Mouse (Mus musculus) embryonic facial prominence, embryonic 14.5 days (tissue): ENCODE measurements around the gene Tox3. TPM values are rescaled to one million over a fixed set of nuclear protein-coding genes. Genes with fewer than 3 reads are reported as not detected.

Experiments used
- ATAC-seq: fragments of 200-750 bp; cut with Nextera tagmentation; 2 replicates; pipeline ENCODE4 v1.8.0; 2017; ENCODE audit warnings: low read depth, moderate number of reproducible peaks, moderate TSS enrichment
- DNase-seq: peaks from one replicate; pipeline ENCODE4 v3.0.0-alpha.2; 2015; ENCODE audit warnings: low spot score
- H3K27ac ChIP-seq: fragments of 300-500 bp; sonication (generic); replicated peaks from 2 replicates; pipeline ENCODE4 v1.5.1; 2014; ENCODE audit warnings: low read depth, mild to moderate bottlenecking, low read length, moderate library complexity
- H3K27me3 ChIP-seq: fragments of 300-500 bp; sonication (generic); replicated peaks from 2 replicates; pipeline ENCODE4 v1.6.1; 2014; ENCODE audit warnings: low read length; ENCODE audit not compliant: control insufficient read depth, insufficient read depth
- H3K36me3 ChIP-seq: fragments of 300-500 bp; sonication (generic); 2 replicates; pipeline ENCODE4 v1.6.1; 2014; ENCODE audit warnings: low read length, mixed read lengths; ENCODE audit not compliant: control insufficient read depth, insufficient read depth
- H3K4me1 ChIP-seq: fragments of 300-500 bp; sonication (generic); 2 replicates; pipeline ENCODE4 v1.6.1; 2014; ENCODE audit warnings: antibody characterized with exemption, low read length; ENCODE audit not compliant: control insufficient read depth, insufficient read depth
- H3K4me2 ChIP-seq: fragments of 300-500 bp; sonication (generic); 2 replicates; pipeline ENCODE4 v1.6.1; 2014; ENCODE audit warnings: low read depth, mild to moderate bottlenecking, low read length, moderate library complexity, mixed read lengths
- H3K4me3 ChIP-seq: fragments of 300-500 bp; sonication (generic); 2 replicates; pipeline ENCODE4 v1.5.1; 2014; ENCODE audit warnings: low read depth, mild to moderate bottlenecking, low read length
- H3K9ac ChIP-seq: fragments of 300-500 bp; sonication (generic); 2 replicates; pipeline ENCODE4 v1.6.1; 2014; ENCODE audit warnings: low read depth, mild to moderate bottlenecking, low read length, moderate library complexity, mixed read lengths
- H3K9me3 ChIP-seq: fragments of 300-500 bp; sonication (generic); 2 replicates; pipeline ENCODE4 v1.6.1; 2016; ENCODE audit warnings: low read length; ENCODE audit not compliant: control insufficient read depth
- WGBS: fragments of 180-500 bp; shearing (Covaris S2); extraction: QIAGEN DNeasy Blood & Tissue Kit; methylation state at CpG from one replicate; pipeline ENCODE4 v1.1.7; 2014; 5-methylcytosine and 5-hydroxymethylcytosine counted together
- polyA plus RNA-seq: library from polyadenylated mRNA; unstranded; fragments of >200 nt; fragmentation: Nextera tagmentation; extraction: Ambion mirVana; gene quantifications from 2 replicates; pipeline ENCODE4 v1.2.1, GENCODE M21; 2014

Gene Tox3
- polyA plus RNA-seq, 1 experiment from 2014 or later, result 4.9 TPM

DNA sequence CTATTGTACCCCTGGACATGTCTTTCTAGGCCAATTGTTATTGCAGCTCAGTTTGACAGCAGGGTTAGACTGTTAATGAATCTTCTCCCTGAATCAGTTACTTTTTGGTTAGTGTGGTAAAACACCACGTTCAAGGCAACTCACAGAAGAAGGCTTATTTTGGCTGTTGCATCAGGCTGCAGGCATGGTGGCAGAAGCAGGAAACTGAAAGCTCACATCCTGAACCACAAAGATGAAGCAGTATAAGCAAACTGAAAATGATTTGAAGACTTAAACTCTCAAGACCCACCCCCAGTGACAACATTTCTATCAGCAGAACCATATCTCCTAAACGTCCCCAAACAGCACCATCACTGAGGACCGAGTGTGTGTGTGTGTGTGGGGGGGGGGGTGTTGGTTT is 8.6 kb upstream of the Tox3 start:
- no peak for DNase-seq

DNA sequence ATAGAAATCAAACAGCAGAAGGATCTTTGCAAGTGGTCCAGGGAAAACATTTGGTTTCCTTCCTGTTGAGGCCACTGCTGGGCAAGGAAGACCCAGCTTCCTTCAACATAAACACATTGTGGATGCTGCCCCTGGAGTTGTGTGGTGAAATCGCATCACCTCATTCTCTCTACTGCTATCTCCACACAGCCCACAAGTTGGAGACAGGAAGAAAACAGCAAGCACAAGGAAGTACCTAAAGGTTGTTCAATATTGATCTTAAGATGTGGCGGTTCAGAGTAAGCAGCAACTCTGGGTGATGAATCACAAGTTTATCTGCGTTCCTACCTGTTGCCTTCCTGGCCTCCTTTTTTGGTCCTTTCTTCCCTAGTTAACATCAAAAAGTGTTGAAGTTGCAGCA is 6.6 kb upstream of the Tox3 start:
- no peaks in the 10 kb centered on the region for H3K27me3 ChIP-seq
- H3K4me1 ChIP-seq, result no peaks in the 10 kb centered on the region
- WGBS, result 84% methylated on average over 3 of the region's 3 CpGs
- H3K9me3 ChIP-seq, result no peaks in the 10 kb centered on the region
- DNase-seq, result no peak
- H3K4me3 ChIP-seq, result no peak overlapping the region
- H3K27ac ChIP-seq, result no peak overlapping the region
- H3K4me2 ChIP-seq, result no peak overlapping the region
- no peak overlapping the region for H3K9ac ChIP-seq
- no peak for ATAC-seq
- no peaks in the 10 kb centered on the region for H3K36me3 ChIP-seq

More for the DNA sequence above, 8.6 kb upstream of the Tox3 start:
- H3K27me3 ChIP-seq, result no peaks in the 10 kb centered on the region
- H3K9ac ChIP-seq, result no peak overlapping the region
- no peak overlapping the region for H3K4me2 ChIP-seq
- no peak overlapping the region for H3K27ac ChIP-seq
- ATAC-seq, result no peak
- 74% methylated on average over 3 of the region's 3 CpGs for WGBS
- no peak overlapping the region for H3K4me3 ChIP-seq
- no peaks in the 10 kb centered on the region for H3K36me3 ChIP-seq
- H3K9me3 ChIP-seq, result no peaks in the 10 kb centered on the region
- H3K4me1 ChIP-seq, result no peaks in the 10 kb centered on the region

DNA sequence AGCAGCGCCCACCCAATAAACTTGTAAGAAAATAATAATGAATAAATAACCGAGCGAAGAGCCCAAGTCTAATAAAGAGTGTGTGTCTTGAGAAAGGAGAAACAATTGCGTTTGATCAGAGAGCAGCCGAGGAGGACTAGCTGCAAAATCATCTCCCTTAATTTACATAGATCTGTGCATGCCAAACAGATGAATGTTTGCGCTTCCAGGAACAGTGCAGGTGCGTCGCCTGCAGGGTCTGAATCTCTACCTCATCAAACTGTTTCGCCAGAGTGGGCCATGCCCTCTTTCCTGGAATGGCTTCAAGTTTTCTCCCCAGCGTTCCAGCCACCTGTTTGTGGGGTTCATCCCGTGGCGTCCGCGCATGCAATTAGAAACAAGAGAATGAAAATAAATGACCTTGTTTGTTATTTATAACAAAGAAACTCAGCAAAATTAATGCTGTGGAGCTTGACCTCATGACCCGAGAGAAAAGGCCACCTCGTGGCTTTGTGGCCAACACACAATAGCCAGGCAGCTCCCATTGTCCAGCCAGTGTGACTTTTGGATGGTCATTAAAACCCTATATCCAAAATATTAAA is 5.9 kb upstream of the Tox3 start:
- peak; percentile 7 for DNase-seq
- Histone ChIP-seq H3K27ac (no peak overlapping the region), H3K9me3 (no peaks in the 10 kb centered on the region), H3K4me1 (no peaks in the 10 kb centered on the region), H3K9ac (no peak overlapping the region), H3K27me3 (no peaks in the 10 kb centered on the region), H3K4me2 (no peak overlapping the region), H3K36me3 (no peaks in the 10 kb centered on the region), H3K4me3 (no peak overlapping the region)
- WGBS, result 60% methylated on average over 16 of the region's 16 CpGs
- no peak for ATAC-seq

DNA sequence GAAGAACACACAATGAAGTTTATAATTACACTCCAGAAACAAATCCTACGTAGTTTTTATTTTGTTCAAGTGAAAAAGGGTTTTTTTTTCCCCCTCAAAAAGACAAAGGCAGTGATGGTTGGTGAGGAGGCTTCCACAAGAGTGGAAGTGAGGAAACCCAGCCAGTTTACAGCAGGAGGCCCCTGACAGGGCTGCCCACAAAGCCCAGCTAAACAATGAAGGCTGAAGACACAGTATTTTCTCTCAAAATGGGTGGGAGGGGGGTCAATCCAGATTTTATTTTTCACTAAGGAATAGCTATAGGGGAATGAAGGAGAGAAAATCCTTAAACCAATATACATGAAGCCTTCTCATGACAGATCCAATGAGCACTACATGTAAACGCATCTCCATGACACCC is 5.4 kb upstream of the Tox3 start:
- H3K9me3 ChIP-seq, result no peaks in the 10 kb centered on the region
- no peak overlapping the region for H3K4me2 ChIP-seq
- no peaks in the 10 kb centered on the region for H3K36me3 ChIP-seq
- WGBS, result 58% methylated on average over 2 of the region's 2 CpGs
- no peaks in the 10 kb centered on the region for H3K4me1 ChIP-seq
- no peak overlapping the region for H3K27ac ChIP-seq
- no peak overlapping the region for H3K9ac ChIP-seq
- H3K4me3 ChIP-seq, result no peak overlapping the region
- no peak for DNase-seq
- no peaks in the 10 kb centered on the region for H3K27me3 ChIP-seq
- no peak for ATAC-seq

DNA sequence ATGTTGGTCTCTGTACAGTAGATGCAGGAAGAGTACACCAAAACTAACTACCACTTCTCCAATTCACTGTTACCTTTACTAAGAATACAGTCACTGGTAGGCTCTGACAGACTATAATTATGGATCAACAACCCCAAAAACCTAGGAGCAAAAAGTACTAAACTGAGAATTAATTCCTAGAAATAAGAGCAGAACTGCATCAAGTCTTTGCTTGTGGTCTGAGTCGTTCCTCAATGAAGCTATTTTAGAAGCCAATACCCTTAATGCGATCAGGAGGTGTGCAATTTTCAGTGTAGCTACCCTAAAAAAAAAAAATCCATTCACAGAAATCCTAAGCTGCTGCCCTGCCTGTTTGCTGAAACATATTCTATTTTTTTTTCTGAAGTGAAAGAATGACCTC is 4.8 kb upstream of the Tox3 start:
- no peak overlapping the region for H3K4me3 ChIP-seq
- H3K27ac ChIP-seq, result no peak overlapping the region
- DNase-seq (no peak), ATAC-seq (no peak)
- no peak overlapping the region for H3K4me2 ChIP-seq
- no peaks in the 10 kb centered on the region for H3K36me3 ChIP-seq
- 78% methylated on average over 2 of the region's 2 CpGs for WGBS
- H3K9me3 ChIP-seq, result no peaks in the 10 kb centered on the region
- H3K4me1 ChIP-seq, result no peaks in the 10 kb centered on the region
- H3K27me3 ChIP-seq, result no peaks in the 10 kb centered on the region
- no peak overlapping the region for H3K9ac ChIP-seq

DNA sequence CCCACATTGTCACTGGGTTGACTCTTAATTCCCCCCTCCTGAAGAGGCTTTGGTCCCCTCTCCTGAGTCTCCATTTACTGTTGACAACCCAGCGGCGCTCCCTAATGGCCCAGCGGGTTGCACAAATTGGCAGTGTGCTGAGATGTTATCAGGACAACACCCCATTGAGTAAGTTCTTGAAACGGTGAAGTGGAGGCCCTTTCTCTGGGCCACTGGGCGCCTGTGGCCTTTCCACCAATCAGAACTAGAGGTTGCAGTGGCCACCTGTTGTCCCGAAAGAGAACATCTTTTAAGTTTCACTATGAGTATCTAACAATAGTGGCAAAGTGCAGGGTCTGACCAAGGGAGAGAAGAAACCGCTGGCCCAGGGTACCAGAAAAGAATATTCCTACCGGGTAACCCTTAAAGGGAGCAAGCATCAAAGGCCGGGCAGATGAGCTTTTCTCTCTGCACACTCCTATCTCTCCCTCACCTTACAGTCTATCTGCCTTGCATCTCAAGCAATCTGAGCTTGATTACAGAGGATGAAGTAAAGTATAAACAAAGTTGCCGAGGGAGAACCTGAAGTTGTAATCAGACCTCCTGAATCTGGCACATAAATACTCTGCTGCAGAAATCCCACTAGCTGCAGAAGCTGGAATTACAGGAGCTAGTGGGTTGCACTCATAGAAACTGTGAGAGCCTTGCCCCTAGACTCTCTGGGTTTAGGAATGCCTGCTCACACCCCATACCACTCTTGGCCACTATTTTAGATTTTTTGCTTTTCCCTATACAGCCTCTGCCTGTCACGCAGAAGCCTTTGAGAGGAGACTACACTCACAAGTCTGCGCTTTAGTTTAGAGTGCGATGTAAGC is 1.8 kb upstream of the Tox3 start:
- Histone ChIP-seq H3K4me1 (peaks cover 15% of the 10 kb centered on the region; the same call in 1 of the 2 replicates), H3K4me2 (no peak overlapping the region), H3K27me3 (no peaks in the 10 kb centered on the region; the same call in none of the 2 replicates), H3K27ac (no peak overlapping the region), H3K36me3 (no peaks in the 10 kb centered on the region), H3K4me3 (no peak overlapping the region), H3K9me3 (no peaks in the 10 kb centered on the region), H3K9ac (no peak overlapping the region)
- 33% methylated on average over 13 of the region's 13 CpGs for WGBS
- DNase-seq (peak; percentile 61), ATAC-seq (no peak)

DNA sequence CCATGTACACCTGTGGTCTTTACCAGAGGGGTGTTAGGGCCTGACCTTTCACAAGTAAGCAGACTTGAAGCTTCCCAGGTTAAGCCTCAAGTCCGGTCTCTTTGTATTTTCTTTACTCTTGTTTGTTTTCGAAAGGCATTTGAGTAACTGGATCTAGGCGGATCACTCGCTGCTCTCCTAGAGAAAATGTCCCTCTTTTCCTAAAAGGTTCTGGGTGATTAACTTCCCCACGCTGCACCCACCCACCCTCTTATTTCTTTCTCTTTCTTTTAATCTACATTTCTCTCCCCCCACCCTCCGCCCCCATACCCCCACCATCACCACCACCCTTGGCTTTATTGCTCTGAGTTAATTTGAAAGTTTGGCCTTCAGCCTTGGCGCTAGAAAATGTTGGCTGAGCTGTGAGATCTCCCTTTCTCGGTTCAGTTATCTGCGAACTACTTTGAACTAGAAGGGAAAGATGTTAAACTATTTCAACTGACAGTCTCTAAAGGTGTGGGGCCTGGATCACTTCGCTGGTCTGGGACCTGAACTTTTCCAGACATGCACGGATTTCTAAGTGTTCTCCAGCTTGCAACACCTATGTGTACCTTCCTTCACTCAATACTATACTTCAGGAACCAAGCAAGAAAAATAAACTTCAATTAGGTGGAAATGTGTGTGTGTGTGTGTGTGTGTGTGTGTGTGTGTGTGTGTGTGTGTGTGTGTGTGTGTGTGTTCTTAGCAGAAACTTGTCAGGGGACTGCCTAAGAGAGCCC is 962 bp upstream of the Tox3 start:
- H3K4me3 ChIP-seq, result peak overlapping the region; percentile 69
- peaks cover 15% of the 10 kb centered on the region; the same call in 1 of the 2 replicates for H3K4me1 ChIP-seq
- no peaks in the 10 kb centered on the region for H3K36me3 ChIP-seq
- H3K27ac ChIP-seq, result peak overlapping the region; percentile 76
- no peak overlapping the region for H3K9ac ChIP-seq
- H3K4me2 ChIP-seq, result peak overlapping the region; percentile 90
- H3K27me3 ChIP-seq, result no peaks in the 10 kb centered on the region; the same call in none of the 2 replicates
- WGBS, result 26% methylated on average over 11 of the region's 11 CpGs
- ATAC-seq (no peak), DNase-seq (no peak)
- no peaks in the 10 kb centered on the region for H3K9me3 ChIP-seq

DNA sequence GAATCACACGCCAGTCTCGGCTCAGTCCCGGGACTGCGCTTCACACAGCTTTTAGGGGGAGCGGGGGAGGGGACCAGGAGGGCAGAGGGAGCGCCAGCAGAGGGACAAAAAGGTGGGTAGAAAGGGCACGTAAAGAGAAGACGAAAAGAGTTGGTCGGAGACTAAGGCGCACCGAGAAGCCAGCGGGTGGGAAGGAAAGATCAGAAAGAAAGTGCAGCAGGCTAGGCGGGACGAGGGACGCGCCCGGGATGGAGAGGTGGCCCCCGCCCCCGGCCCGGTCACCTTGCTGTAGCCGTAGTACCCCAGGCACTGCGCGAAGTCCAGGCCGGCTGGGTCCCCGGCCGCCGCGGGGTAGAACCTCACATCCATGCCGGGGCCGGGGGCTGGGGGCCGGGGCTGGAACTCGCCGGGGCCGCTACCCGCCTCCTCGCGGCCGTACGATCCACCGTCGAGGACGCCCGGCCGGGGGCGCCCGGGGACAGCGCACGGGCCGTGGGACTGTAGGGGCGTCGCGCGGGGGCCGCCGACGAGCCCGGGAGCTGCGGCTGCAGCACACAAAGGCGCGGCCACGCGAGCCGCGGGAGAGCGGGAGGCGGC is 464 bp downstream of the Tox3 start:
- DNase-seq, result peak; percentile 23
- peak overlapping the region; percentile 84 for H3K9ac ChIP-seq
- no peaks in the 10 kb centered on the region for H3K9me3 ChIP-seq
- H3K27me3 ChIP-seq, result no peaks in the 10 kb centered on the region; the same call in none of the 2 replicates
- H3K4me3 ChIP-seq, result peak overlapping the region; percentile 69
- 0% methylated on average over 16 of the region's 66 CpGs for WGBS
- H3K4me2 ChIP-seq, result peak overlapping the region; percentile 90
- ATAC-seq, result peak; percentile 66
- peak overlapping the region; percentile 76 for H3K27ac ChIP-seq
- H3K36me3 ChIP-seq, result no peaks in the 10 kb centered on the region
- H3K4me1 ChIP-seq, result peaks cover 15% of the 10 kb centered on the region; the same call in 1 of the 2 replicates
